ENCODE assay signal across 9 mouse cellular contexts in genomic region chr10:69652660-69653059, GRCm38 (mm10).
A peak's percentile ranks its signal among the peaks of the same experiment; 100 is the strongest.
DNase-seq lines count a peak whose midpoint lies in the region; ATAC-seq and TF ChIP-seq lines count a peak whose summit lies in the region.
"Had no signal": no experiment of that assay in that cellular context is flagged by ENCODE, and none has a peak within 500 bp of the region (broad histone marks: within the 10 kb centered on the region; RNA-seq: fewer than 3 reads in every experiment).

No protein-coding gene starts in this region.

- H3K27me3 ChIP-seq in thymus, adult 2 months (ENCODE audit: control insufficient read depth, insufficient read depth, low read length), result no peaks in the 10 kb centered on the region
- H3K27me3 ChIP-seq: neural tube, embryonic 12.5 days had no signal

- intact Hi-C loops in gastrocnemius, adult 2 months (cut with DNase I), result loop anchor here (5.0 kb wide), 1 partner anchor 115 kb away; no protein-coding TSS in a partner anchor

- TF ChIP-seq POLR2A in thymus, adult 2 months (IDR thresholded peaks at IDR 0.05; ENCODE audit: control insufficient read depth, extremely low read depth, insufficient read depth, low read length, poor library complexity), result no peak

- H3K4me3 ChIP-seq in gastrocnemius, adult 2 months, result peak overlapping the region; percentile 51
- H3K4me3 ChIP-seq in thymus, adult 2 months (ENCODE audit: control insufficient read depth, insufficient read depth, low read length), result no peak overlapping the region
- H3K4me3 ChIP-seq: neural tube, embryonic 12.5 days had no signal

- TF ChIP-seq CTCF in gastrocnemius, adult 2 months (IDR thresholded peaks at IDR 0.05), result no peak
- no peak for TF ChIP-seq CTCF in thymus, adult 2 months (IDR thresholded peaks at IDR 0.05; ENCODE audit: borderline replicate concordance, control insufficient read depth, extremely low read depth, insufficient read depth, low read length, poor library complexity)

- H3K36me3 ChIP-seq in thymus, adult 2 months (ENCODE audit: control insufficient read depth, insufficient read depth, low read length), result no peaks in the 10 kb centered on the region
- H3K36me3 ChIP-seq: neural tube, embryonic 12.5 days had no signal

- H3K27ac ChIP-seq in gastrocnemius, adult 2 months, result peak overlapping the region; percentile 24
- H3K27ac ChIP-seq in thymus, adult 2 months (ENCODE audit: control insufficient read depth, insufficient read depth, low read length), result no peak overlapping the region
- H3K27ac ChIP-seq: neural tube, embryonic 12.5 days had no signal

- WGBS in thymus, adult 2 months, result 22% methylated on average over 5 of the region's 5 CpGs

- DNase-seq in 3134 (ENCODE audit: extremely low read depth, insufficient read length, low spot score), result peak; percentile 71
- DNase-seq in adrenal gland, adult 2 months, result peak; percentile 61
- peak; percentile 59 for DNase-seq in gastrocnemius, adult 2 months
- DNase-seq in kidney, adult 8-10 months, result peak; percentile 49 to 59
- DNase-seq in layer of hippocampus, adult 9-10 months (ENCODE audit: low spot score), result no peak
- DNase-seq in right cerebral cortex, adult 2 months (ENCODE audit: low spot score in 2 of 2), result no peak
- no peak for DNase-seq in thymus, adult 2 months

- H3K4me1 ChIP-seq in thymus, adult 2 months (replicated peaks; ENCODE audit: control insufficient read depth, insufficient read depth, low read length), result peaks cover 2% of the 10 kb centered on the region

- ATAC-seq in megakaryocyte, adult 5-6 weeks (ENCODE audit: poor library complexity, severe bottlenecking), result no peak

Comparison
In these comparisons a context has a peak if more than half of its experiments do, and no peak if none do; other contexts are left out.
1. DNase-seq: peak in 3134 (single experiment), adrenal gland, adult 2 months (single experiment), gastrocnemius, adult 2 months (single experiment) and kidney, adult 8-10 months (2 of 2); none in layer of hippocampus, adult 9-10 months (single experiment), right cerebral cortex, adult 2 months (0 of 2) and thymus, adult 2 months (single experiment).